Mouse (Mus musculus): ENCODE measurements around the gene Coro1a.

DNA sequence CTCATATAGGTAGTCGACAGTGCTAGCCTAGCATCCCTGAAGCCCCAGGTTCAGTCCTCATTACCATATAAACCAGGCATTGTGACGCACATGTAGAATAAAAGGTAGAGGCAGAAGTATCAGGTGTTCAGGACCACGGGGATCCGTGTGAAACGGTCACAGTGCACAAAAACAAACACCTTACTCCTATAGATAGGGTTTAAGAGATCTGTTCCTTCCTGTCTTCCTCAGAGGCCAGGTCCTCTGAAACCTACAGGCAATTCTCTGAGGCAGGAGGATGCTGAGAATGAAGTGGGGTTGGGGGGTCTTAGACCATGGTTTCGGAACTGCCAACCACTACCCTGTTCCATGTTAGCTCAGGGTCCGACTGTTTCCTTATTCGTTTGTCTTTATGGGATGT, 9.7 kb downstream of the Coro1a start:
- TF ChIP-seq CTCF (IDR thresholded peaks at IDR 0.05; ENCODE audit: extremely low read depth, insufficient read length, insufficient replicate concordance, low read depth, low read length) (no peak), POLR2A (IDR thresholded peaks at IDR 0.05; ENCODE audit: low read depth, low read length) (no peak)

Measured in small intestine, adult 2 months (tissue).